Mouse (Mus musculus): Measurements from ENCODE around the gene Zfp423. TPM values are rescaled to one million over a fixed set of nuclear protein-coding genes. Genes with fewer than 3 reads are reported as not detected.
A peak's percentile ranks its signal among the peaks of the same experiment; 100 is the strongest.

The Zfp423 gene
- total RNA-seq, 2 experiments from 2014 or later, result 18.2 to 26.0 TPM

- intact Hi-C loops (cut with DNase I), result no loop called here
- DNase-seq (ENCODE audit: extremely low spot score in 1 of 2, low spot score in 2 of 2), result no peak
These were observed 218.4 kb downstream of the Zfp423 start for GRCm38 (mm10) chr8:87740946-87741530.

- intact Hi-C loops (cut with DNase I), result no loop called here
- peak in 1 of 2 experiments; percentile 39 for DNase-seq (ENCODE audit: extremely low spot score in 1 of 2, low spot score in 2 of 2)
These were observed 221.5 kb downstream of the Zfp423 start for GRCm38 (mm10) chr8:87737900-87738299.

- no peak for DNase-seq (ENCODE audit: extremely low spot score in 1 of 2, low spot score in 2 of 2)
- intact Hi-C loops (cut with DNase I), result no loop called here
These were observed 224.5 kb downstream of the Zfp423 start for GRCm38 (mm10) chr8:87734902-87735301.

- no peak for DNase-seq (ENCODE audit: extremely low spot score in 1 of 2, low spot score in 2 of 2)
- intact Hi-C loops (cut with DNase I), result no loop called here
These were observed 224.9 kb downstream of the Zfp423 start for GRCm38 (mm10) chr8:87734496-87734895.

GRCm38 (mm10) chr8:87731062-87731461 lies 228.3 kb downstream of the Zfp423 start:
- no peak for DNase-seq (ENCODE audit: extremely low spot score in 1 of 2, low spot score in 2 of 2)
- intact Hi-C loops (cut with DNase I), result no loop called here

GRCm38 (mm10) chr8:87723015-87723414 lies 236.4 kb downstream of the Zfp423 start:
- intact Hi-C loops (cut with DNase I), result no loop called here
- DNase-seq (ENCODE audit: extremely low spot score in 1 of 2, low spot score in 2 of 2), result no peak

- intact Hi-C loops (cut with DNase I), result loop anchor here (5.0 to 10.0 kb wide), 2 partner anchors 243 to 296 kb away; no protein-coding TSS in a partner anchor
- DNase-seq (ENCODE audit: extremely low spot score in 1 of 2, low spot score in 2 of 2), result no peak
These were observed 240.1 kb downstream of the Zfp423 start for GRCm38 (mm10) chr8:87719137-87719815.

GRCm38 (mm10) chr8:87717445-87717844 lies 241.9 kb downstream of the Zfp423 start:
- no peak for DNase-seq (ENCODE audit: extremely low spot score in 1 of 2, low spot score in 2 of 2)
- intact Hi-C loops (cut with DNase I), result loop anchor here (5.0 to 10.0 kb wide), 2 partner anchors 245 to 297 kb away; no protein-coding TSS in a partner anchor

GRCm38 (mm10) chr8:87716726-87717248 lies 242.6 kb downstream of the Zfp423 start:
- intact Hi-C loops (cut with DNase I), result loop anchor here (5.0 to 10.0 kb wide), 2 partner anchors 246 to 298 kb away; no protein-coding TSS in a partner anchor
- no peak for DNase-seq (ENCODE audit: extremely low spot score in 1 of 2, low spot score in 2 of 2)

- intact Hi-C loops (cut with DNase I), result loop anchor here (5.0 to 10.0 kb wide), 2 partner anchors 246 to 299 kb away; no protein-coding TSS in a partner anchor
- peak; percentile 63 to 77 for DNase-seq (ENCODE audit: extremely low spot score in 1 of 2, low spot score in 2 of 2)
These were observed 243.4 kb downstream of the Zfp423 start for GRCm38 (mm10) chr8:87715731-87716682.

GRCm38 (mm10) chr8:87713946-87714345 lies 245.4 kb downstream of the Zfp423 start:
- intact Hi-C loops (cut with DNase I), result loop anchor here (10.0 kb wide), 1 partner anchor 301 kb away; no protein-coding TSS in a partner anchor
- no peak for DNase-seq (ENCODE audit: extremely low spot score in 1 of 2, low spot score in 2 of 2)

GRCm38 (mm10) chr8:87711955-87712354 lies 247.4 kb downstream of the Zfp423 start:
- no peak for DNase-seq (ENCODE audit: extremely low spot score in 1 of 2, low spot score in 2 of 2)
- intact Hi-C loops (cut with DNase I), result loop anchor here (10.0 kb wide), 1 partner anchor 303 kb away; no protein-coding TSS in a partner anchor

GRCm38 (mm10) chr8:87708127-87708637 lies 251.2 kb downstream of the Zfp423 start:
- intact Hi-C loops (cut with DNase I), result no loop called here
- no peak for DNase-seq (ENCODE audit: extremely low spot score in 1 of 2, low spot score in 2 of 2)

GRCm38 (mm10) chr8:87707176-87707575 lies 252.2 kb downstream of the Zfp423 start:
- intact Hi-C loops (cut with DNase I), result no loop called here
- no peak for DNase-seq (ENCODE audit: extremely low spot score in 1 of 2, low spot score in 2 of 2)

GRCm38 (mm10) chr8:87704756-87705155 lies 254.6 kb downstream of the Zfp423 start:
- DNase-seq (ENCODE audit: extremely low spot score in 1 of 2, low spot score in 2 of 2), result no peak
- intact Hi-C loops (cut with DNase I), result no loop called here

- no peak for DNase-seq (ENCODE audit: extremely low spot score in 1 of 2, low spot score in 2 of 2)
- intact Hi-C loops (cut with DNase I), result no loop called here
These were observed 256.5 kb downstream of the Zfp423 start for GRCm38 (mm10) chr8:87702790-87703311.

GRCm38 (mm10) chr8:87702051-87702521 lies 257.3 kb downstream of the Zfp423 start:
- DNase-seq (ENCODE audit: extremely low spot score in 1 of 2, low spot score in 2 of 2), result no peak
- intact Hi-C loops (cut with DNase I), result no loop called here

- DNase-seq (ENCODE audit: extremely low spot score in 1 of 2, low spot score in 2 of 2), result no peak
- intact Hi-C loops (cut with DNase I), result no loop called here
These were observed 257.8 kb downstream of the Zfp423 start for GRCm38 (mm10) chr8:87701583-87701982.
